Mouse (Mus musculus) kidney, adult 2 months (tissue): ENCODE measurements at regions not wholly inside any gene's neighbourhood (a gene's known extent, or its start where the extent isn't known, plus 50 kb on each side); places are given as distances from the start of the nearest gene placed in this dataset.

Experiments
- CTCF ChIP-seq: fragments of 200-500 bp; conservative IDR thresholded peaks from 2 replicates; pipeline ENCODE4 v1.5.1; 2011; ENCODE audit warnings: low read depth, mild to moderate bottlenecking, control low read depth, low read length, moderate library complexity, mixed read lengths; ENCODE audit not compliant: insufficient read depth, insufficient read length
- POLR2A ChIP-seq: fragments of 200-500 bp; IDR thresholded peaks from one replicate; pipeline ENCODE4 v1.6.1; 2011; ENCODE audit warnings: low read depth, low read length, control low read depth

- TF ChIP-seq CTCF (no peak), POLR2A (no peak)
Measured at GRCm38 (mm10) chr16:27949811-27950210, 561.1 kb downstream of the Ccdc50 start.
